Mouse (Mus musculus) embryonic facial prominence, embryonic 11.5 days (tissue): ENCODE measurements around the gene 2900026A02Rik. TPM values are rescaled to one million over a fixed set of nuclear protein-coding genes. Genes with fewer than 3 reads are reported as not detected.

Source experiments
- ATAC-seq: fragments of 200-750 bp; cut with Nextera tagmentation; replicated peaks from 2 replicates; pipeline ENCODE4 v1.8.0; 2017; ENCODE audit warnings: low read depth; ENCODE audit not compliant: insufficient number of reproducible peaks, low FRiP score, low TSS enrichment
- DNase-seq: peaks from one replicate; pipeline ENCODE4 v3.0.0-alpha.2; 2015; ENCODE audit warnings: low spot score
- H3K27ac ChIP-seq: fragments of 300-500 bp; sonication (generic); replicated peaks from 2 replicates; pipeline ENCODE4 v1.5.1; 2014; ENCODE audit warnings: mild to moderate bottlenecking, low read depth, low read length, control low read depth
- H3K27me3 ChIP-seq: fragments of 300-500 bp; sonication (generic); 2 replicates; pipeline ENCODE4 v1.6.1; 2014; ENCODE audit warnings: mild to moderate bottlenecking, low read length, moderate library complexity, mixed read lengths; ENCODE audit not compliant: control insufficient read depth, insufficient read depth
- H3K36me3 ChIP-seq: fragments of 300-500 bp; sonication (generic); replicated peaks from 2 replicates; pipeline ENCODE4 v1.6.1; 2014; ENCODE audit warnings: low read depth, mild to moderate bottlenecking, low read length, moderate library complexity, mixed read lengths; ENCODE audit not compliant: control insufficient read depth, insufficient read depth
- H3K4me1 ChIP-seq: fragments of 300-500 bp; sonication (generic); 2 replicates; pipeline ENCODE4 v1.6.1; 2014; ENCODE audit warnings: low read length, mixed read lengths; ENCODE audit not compliant: control insufficient read depth, insufficient read depth
- H3K4me2 ChIP-seq: fragments of 300-500 bp; sonication (generic); 2 replicates; pipeline ENCODE4 v1.6.1; 2014; ENCODE audit warnings: low read depth, mild to moderate bottlenecking, control low read depth, low read length, moderate library complexity
- H3K4me3 ChIP-seq: fragments of 300-500 bp; sonication (generic); 2 replicates; pipeline ENCODE4 v1.5.1; 2014; ENCODE audit warnings: low read depth, low read length, control low read depth
- H3K9ac ChIP-seq: fragments of 300-500 bp; sonication (generic); replicated peaks from 2 replicates; pipeline ENCODE4 v1.6.1; 2014; ENCODE audit warnings: mild to moderate bottlenecking, control low read depth, low read length
- H3K9me3 ChIP-seq: fragments of 300-500 bp; sonication (generic); replicated peaks from 2 replicates; pipeline ENCODE4 v1.6.1; 2016; ENCODE audit warnings: mild to moderate bottlenecking, low read length, inconsistent platforms, mixed read lengths; ENCODE audit not compliant: control insufficient read depth
- WGBS: fragments of 180-500 bp; shearing (Covaris S2); extraction: QIAGEN DNeasy Blood & Tissue Kit; methylation state at CpG from one replicate; pipeline ENCODE4 v1.1.7; 2014; 5-methylcytosine and 5-hydroxymethylcytosine counted together
- polyA plus RNA-seq: library from polyadenylated mRNA; unstranded; fragments of >200 nt; fragmentation: Nextera tagmentation; extraction: Ambion mirVana; gene quantifications from 2 replicates; pipeline ENCODE4 v1.2.1, GENCODE M21; 2014

Gene 2900026A02Rik
- polyA plus RNA-seq, 1 experiment from 2014 or later: 1.4 TPM

DNA sequence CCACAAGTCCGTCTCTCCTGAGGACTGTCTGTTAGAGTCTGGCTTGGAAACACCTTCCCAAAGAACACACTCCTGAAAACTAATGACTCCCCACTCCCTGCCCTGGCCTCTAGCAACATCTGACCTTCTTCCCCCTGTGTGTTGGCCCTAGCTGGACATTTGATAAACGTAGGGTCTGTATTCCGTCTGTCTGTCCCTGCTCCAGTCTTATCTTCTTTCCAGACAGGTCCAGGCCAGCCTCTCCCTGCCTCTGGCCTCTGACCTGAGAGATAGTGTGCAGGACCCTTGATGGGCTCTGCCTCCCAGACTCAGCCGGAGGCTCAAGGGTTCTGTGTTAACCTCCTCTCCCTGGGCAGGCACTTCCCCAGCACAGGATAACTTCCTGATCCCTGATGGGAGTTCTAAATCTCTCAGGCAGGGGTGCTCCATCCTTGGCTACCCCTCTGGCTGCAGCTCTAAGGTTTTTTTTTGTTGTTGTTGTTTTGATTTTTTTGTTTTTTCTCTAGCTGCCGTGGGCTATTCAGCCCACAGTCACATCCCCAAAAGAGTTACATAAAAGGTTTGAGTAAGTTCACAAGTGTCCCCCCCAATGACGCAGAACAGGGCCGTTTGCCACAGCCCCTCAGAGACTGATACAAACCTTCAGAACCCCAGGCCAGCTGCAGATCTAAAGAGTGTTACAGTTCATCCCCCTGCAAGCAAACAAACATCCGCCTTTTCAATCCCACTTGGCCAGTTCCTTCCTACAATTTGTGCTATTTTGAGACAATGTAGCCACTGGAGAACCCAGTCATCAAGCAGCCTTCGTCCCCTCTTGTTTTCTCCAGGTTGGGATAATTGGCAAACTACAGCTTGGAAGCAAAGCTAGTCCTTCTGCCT lies 23.9 kb downstream of the 2900026A02Rik start:
- ATAC-seq (no peak), DNase-seq (no peak)
- no peaks in the 10 kb centered on the region for H3K36me3 ChIP-seq
- H3K9ac ChIP-seq: no peak overlapping the region
- H3K4me3 ChIP-seq: no peak overlapping the region
- H3K9me3 ChIP-seq: no peaks in the 10 kb centered on the region
- 64% methylated on average over 9 of the region's 9 CpGs for WGBS
- no peak overlapping the region; the same call in 1 of the 2 replicates for H3K27ac ChIP-seq
- no peaks in the 10 kb centered on the region for H3K27me3 ChIP-seq
- H3K4me2 ChIP-seq: no peak overlapping the region
- no peaks in the 10 kb centered on the region for H3K4me1 ChIP-seq

DNA sequence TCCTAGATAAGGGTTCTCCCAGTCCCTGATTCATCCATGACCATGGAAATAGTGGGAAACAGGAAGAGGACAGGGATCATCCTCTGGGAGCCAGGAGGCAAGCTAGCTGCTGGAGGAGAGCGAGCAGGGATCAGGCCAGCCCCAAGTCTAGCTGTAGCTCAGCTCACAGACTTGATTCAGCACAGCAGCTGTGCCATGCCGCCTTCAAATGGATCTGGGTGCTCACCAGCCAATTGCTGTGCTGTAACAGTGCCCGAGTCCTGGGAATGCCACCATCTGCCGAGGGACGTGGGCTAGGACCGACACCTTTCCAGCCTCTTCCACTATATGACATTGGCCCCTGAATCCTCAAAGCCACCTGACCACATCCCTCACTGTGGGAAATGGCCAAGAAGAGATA lies 25.1 kb downstream of the 2900026A02Rik start:
- Histone ChIP-seq H3K9ac (no peak overlapping the region), H3K36me3 (no peaks in the 10 kb centered on the region), H3K27me3 (no peaks in the 10 kb centered on the region), H3K4me2 (no peak overlapping the region), H3K27ac (no peak overlapping the region), H3K9me3 (no peaks in the 10 kb centered on the region), H3K4me1 (no peaks in the 10 kb centered on the region), H3K4me3 (no peak overlapping the region)
- ATAC-seq: no peak
- no peak for DNase-seq
- 88% methylated on average over 6 of the region's 6 CpGs for WGBS

DNA sequence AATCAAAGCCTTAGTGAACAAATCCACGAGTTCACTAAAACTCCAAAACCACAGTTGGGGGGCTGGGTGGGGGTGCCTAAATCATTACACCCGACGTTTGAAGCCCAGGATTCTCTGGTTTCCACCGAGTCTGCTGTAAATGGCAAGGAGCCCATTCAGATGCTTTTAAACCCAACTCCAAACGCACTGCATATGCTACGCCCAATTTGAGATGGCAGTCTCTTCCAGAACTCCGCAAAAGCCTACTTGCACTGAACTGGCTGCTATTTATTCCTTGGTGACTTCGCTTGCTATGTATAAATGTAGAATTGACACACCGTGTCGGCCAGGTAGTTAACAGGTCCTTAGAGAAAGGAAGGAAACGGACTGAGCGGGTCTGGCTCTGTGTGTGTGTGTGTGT lies 25.6 kb downstream of the 2900026A02Rik start:
- H3K9ac ChIP-seq: no peak overlapping the region
- no peak overlapping the region for H3K4me2 ChIP-seq
- H3K27me3 ChIP-seq: no peaks in the 10 kb centered on the region
- H3K4me3 ChIP-seq: no peak overlapping the region
- DNase-seq (no peak), ATAC-seq (no peak)
- H3K27ac ChIP-seq: no peak overlapping the region
- H3K36me3 ChIP-seq: no peaks in the 10 kb centered on the region
- no peaks in the 10 kb centered on the region for H3K4me1 ChIP-seq
- WGBS: 86% methylated on average over 12 of the region's 12 CpGs
- H3K9me3 ChIP-seq: no peaks in the 10 kb centered on the region

- H3K27me3 ChIP-seq: no peaks in the 10 kb centered on the region
- no peak overlapping the region for H3K27ac ChIP-seq
- no peaks in the 10 kb centered on the region; the same call in 1 of the 2 replicates for H3K36me3 ChIP-seq
- H3K4me1 ChIP-seq: no peaks in the 10 kb centered on the region
- DNase-seq (no peak), ATAC-seq (no peak)
- H3K4me2 ChIP-seq: no peak overlapping the region
- no peaks in the 10 kb centered on the region for H3K9me3 ChIP-seq
- WGBS: 93% methylated on average over 18 of the region's 18 CpGs
- no peak overlapping the region for H3K9ac ChIP-seq
- H3K4me3 ChIP-seq: no peak overlapping the region
Measured at GRCm38 (mm10) chr5:113193762-113194161, 27.3 kb downstream of the 2900026A02Rik start.

DNA sequence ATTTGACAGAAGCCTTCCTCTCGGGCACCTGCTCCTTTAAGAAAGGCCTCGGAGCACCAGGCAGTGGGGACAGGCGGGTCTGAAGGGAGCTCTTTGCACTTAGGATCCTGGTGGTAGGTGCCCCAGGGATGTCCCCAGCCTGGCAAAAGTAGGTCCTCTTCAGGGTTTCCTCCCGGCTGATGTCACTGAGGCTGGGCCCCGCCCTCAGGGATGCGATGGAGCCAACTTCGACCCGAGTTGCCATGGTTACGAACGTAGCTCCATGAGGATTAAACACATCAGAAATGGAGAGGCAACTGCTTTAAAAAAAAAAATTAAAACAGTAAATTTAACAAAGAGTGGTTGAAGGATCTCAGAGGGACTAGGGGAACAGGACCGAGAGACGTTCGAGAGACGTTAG lies 29.1 kb downstream of the 2900026A02Rik start:
- no peak overlapping the region for H3K4me2 ChIP-seq
- H3K27me3 ChIP-seq: no peaks in the 10 kb centered on the region
- H3K9me3 ChIP-seq: no peaks in the 10 kb centered on the region
- ATAC-seq (no peak), DNase-seq (no peak)
- H3K4me1 ChIP-seq: no peaks in the 10 kb centered on the region
- no peak overlapping the region for H3K4me3 ChIP-seq
- H3K9ac ChIP-seq: no peak overlapping the region
- WGBS: 80% methylated on average over 14 of the region's 14 CpGs
- no peak overlapping the region for H3K27ac ChIP-seq
- H3K36me3 ChIP-seq: no peaks in the 10 kb centered on the region; the same call in 1 of the 2 replicates

GRCm38 (mm10) chr5:113190558-113190957 lies 30.5 kb downstream of the 2900026A02Rik start:
- H3K4me2 ChIP-seq: no peak overlapping the region
- no peaks in the 10 kb centered on the region for H3K9me3 ChIP-seq
- no peak overlapping the region for H3K27ac ChIP-seq
- DNase-seq (no peak), ATAC-seq (no peak)
- no peaks in the 10 kb centered on the region; the same call in 1 of the 2 replicates for H3K36me3 ChIP-seq
- no peak overlapping the region for H3K4me3 ChIP-seq
- 60% methylated on average over 14 of the region's 14 CpGs for WGBS
- H3K4me1 ChIP-seq: no peaks in the 10 kb centered on the region
- no peaks in the 10 kb centered on the region for H3K27me3 ChIP-seq
- no peak overlapping the region for H3K9ac ChIP-seq

GRCm38 (mm10) chr5:113181441-113181840 lies 39.6 kb downstream of the 2900026A02Rik start:
- peak; percentile 18 for DNase-seq
- Histone ChIP-seq H3K4me1 (no peaks in the 10 kb centered on the region; the same call in 1 of the 2 replicates), H3K36me3 (no peaks in the 10 kb centered on the region), H3K4me3 (no peak overlapping the region), H3K27ac (no peak overlapping the region), H3K9me3 (no peaks in the 10 kb centered on the region), H3K27me3 (no peaks in the 10 kb centered on the region), H3K9ac (no peak overlapping the region), H3K4me2 (no peak overlapping the region)
- 49% methylated on average over 6 of the region's 6 CpGs for WGBS
- ATAC-seq: no peak

- Histone ChIP-seq H3K36me3 (no peaks in the 10 kb centered on the region), H3K4me1 (no peaks in the 10 kb centered on the region; the same call in 1 of the 2 replicates), H3K27me3 (no peaks in the 10 kb centered on the region), H3K27ac (peak overlapping the region; percentile 72; the same call in 1 of the 2 replicates), H3K9me3 (no peaks in the 10 kb centered on the region), H3K9ac (no peak overlapping the region), H3K4me2 (no peak overlapping the region), H3K4me3 (no peak overlapping the region)
- no peak for ATAC-seq
- no peak for DNase-seq
- 82% methylated on average over 15 of the region's 15 CpGs for WGBS
Measured at GRCm38 (mm10) chr5:113180755-113181154, 40.3 kb downstream of the 2900026A02Rik start.
